Mouse (Mus musculus) thymus, postnatal 36 days (tissue): ENCODE measurements at regions not wholly inside any gene's neighbourhood (a gene's known extent, or its start where the extent isn't known, plus 50 kb on each side); places are given as distances from the start of the nearest gene placed in this dataset.

ENCODE experiments used
- DNase-seq, 2 experiments: peaks; one replicate each; pipeline ENCODE4 v3.0.0; 2022; ENCODE audit warnings: mixed read lengths in 2 of 2

DNA sequence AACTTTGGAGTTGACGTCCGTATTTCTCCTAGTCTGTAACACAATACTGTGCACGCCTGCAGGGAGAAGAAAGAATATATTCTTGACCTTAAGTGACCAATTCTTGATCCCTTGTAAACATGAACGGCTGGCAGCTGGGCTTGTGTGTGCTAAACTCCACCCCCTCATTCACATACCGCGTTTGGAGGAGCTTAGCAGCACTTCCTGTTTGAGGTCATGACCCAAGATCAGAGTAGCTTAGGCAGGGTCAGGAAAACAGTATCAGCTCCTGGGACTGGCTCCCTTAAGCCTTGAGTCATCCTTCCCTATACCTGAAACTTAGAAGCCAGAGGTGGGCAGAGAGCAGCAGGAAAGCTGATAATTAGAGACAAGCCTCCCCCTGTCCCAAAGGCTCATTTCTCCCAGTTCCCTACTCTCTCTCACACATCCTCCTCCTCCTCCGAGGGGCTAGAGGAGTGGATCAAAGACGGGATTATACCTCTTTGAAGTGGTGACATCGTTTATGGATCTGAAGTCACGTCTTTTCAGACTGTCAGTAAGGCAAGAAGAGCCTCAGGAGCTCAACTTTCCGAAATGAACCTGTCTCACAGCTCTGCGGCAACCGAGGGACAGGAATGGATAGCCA lies 127.3 kb upstream of the Zfand5 start:
- DNase-seq: peak; percentile 17 to 48

DNA sequence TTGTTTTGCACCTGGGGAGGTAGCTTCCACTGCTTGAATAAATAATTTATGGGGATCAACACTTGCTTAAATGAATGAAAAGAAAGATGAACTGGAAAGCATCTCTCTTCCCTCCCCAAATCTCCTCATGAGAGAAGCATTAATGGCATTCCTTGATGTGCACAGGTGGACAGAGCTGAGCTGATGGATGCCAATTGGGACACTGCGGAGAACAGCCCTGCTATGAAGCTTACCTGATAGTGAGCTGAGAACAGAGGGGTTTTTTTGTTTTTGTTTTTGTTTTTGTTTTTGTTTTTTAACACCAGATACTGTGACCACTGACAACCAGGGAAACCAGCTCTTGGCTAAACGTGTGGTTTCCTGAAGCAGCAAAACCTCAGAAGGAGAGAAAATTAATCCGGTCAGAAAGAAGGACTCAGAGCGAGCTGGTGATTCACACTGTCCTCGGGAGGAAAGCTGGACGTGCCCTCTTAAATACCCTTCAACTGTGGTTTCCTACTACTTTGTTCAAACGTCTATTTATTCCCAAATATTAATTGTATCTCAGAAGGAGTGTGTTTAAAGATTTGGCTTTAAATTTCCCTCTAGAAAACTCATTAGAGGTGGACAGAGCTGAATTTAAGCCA lies 128.0 kb upstream of the Zfand5 start:
- DNase-seq: no peak

- DNase-seq: no peak
Measured at GRCm38 (mm10) chr19:21140456-21140855, 131.6 kb upstream of the Zfand5 start.

DNA sequence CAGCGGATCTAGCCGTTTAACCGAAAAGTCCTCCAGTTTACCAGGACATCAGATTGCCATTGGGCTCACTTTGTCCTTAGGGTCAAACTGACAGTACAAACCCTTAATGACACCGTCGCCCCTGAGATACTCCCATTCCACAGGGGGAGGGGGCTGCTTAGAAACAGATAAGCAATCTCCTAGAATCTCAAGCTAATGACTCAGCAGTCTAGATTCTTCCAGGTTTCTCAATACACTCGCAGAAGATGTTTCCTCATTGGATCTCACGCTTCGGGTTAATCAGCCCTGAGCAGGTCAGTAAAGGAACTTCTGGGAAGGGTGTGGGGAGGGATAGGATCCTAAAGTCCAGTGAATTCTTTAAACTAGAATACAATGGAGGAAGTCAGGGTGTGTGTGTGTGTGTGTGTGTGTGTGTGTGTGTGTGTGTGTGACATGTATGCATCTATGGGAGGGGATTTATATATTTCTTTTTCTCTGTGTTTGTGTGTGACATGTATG lies 133.0 kb upstream of the Zfand5 start:
- no peak for DNase-seq

- no peak for DNase-seq
Measured at GRCm38 (mm10) chr19:21136756-21137155, 135.3 kb upstream of the Zfand5 start.

GRCm38 (mm10) chr19:21135998-21136380 lies 136.1 kb upstream of the Zfand5 start:
- no peak for DNase-seq

DNA sequence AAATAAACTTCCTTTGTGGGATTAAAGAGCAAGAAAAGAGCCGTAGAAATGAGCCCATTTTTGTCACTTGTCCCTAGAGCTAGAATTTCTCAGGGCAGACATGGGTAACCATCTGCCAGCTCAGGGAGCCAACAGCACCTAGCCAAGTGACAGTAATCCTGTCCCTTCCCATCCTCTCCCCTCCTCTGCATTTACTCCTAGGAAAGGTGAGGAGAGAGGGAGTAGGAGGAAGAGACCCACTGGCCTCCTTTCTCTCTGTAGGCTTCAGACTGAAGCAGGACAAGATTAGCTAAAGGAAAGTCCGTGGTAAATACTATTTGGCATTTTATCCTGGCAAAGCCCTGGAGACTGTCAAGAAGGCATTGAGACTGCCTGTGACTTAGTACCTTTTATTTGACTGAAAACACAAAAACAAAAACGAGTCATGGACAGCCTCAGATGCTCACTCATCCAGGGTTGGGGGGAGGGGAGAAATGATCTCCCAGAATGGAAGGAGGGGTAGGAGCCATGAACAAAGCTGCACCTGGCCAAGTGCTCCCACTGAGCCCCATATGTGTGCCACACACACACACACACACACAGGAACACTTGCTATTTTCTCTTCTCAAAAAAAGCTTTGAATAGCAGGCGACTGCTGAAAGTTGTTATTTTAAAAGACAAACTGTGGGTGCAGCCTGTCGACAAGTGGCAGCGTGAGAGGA lies 136.6 kb upstream of the Zfand5 start:
- peak; percentile 4 to 12 for DNase-seq

GRCm38 (mm10) chr19:21129653-21130052 lies 142.4 kb upstream of the Zfand5 start:
- DNase-seq: no peak

- no peak for DNase-seq
Measured at GRCm38 (mm10) chr19:21127079-21127745, 144.9 kb upstream of the Zfand5 start.

GRCm38 (mm10) chr19:21126670-21127069 lies 145.4 kb upstream of the Zfand5 start:
- no peak for DNase-seq

DNA sequence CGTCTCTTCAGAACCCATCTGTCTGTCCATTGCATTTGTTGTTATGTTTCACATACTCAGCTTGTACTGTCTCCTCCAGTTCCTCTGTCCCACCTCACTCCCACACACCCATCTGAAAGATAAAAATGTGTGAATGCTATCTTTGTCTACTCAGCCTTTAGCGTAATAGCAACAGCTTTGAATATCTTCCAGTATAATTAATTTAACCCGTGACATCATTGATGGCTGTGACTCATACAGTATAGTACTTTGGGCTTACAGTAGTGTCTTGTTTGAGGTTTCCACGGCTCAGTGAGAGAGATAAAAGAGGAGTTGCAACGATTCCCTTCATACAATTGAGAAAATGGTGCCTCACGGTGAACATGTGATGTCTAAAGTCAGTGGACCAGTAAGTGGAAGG lies 152.6 kb upstream of the Zfand5 start:
- no peak for DNase-seq

- DNase-seq: no peak
Measured at GRCm38 (mm10) chr19:21118782-21119181, 153.3 kb upstream of the Zfand5 start.

- no peak for DNase-seq
Measured at GRCm38 (mm10) chr19:21115693-21116092, 156.4 kb upstream of the Zfand5 start.

GRCm38 (mm10) chr19:21111836-21112235 lies 157.8 kb upstream of the Tmc1 start:
- DNase-seq: no peak

- no peak for DNase-seq
Measured at GRCm38 (mm10) chr19:21108311-21108710, 154.3 kb upstream of the Tmc1 start.

GRCm38 (mm10) chr19:21107741-21108140 lies 153.7 kb upstream of the Tmc1 start:
- DNase-seq: no peak

- DNase-seq: no peak
Measured at GRCm38 (mm10) chr19:21107275-21107674, 153.3 kb upstream of the Tmc1 start.

DNA sequence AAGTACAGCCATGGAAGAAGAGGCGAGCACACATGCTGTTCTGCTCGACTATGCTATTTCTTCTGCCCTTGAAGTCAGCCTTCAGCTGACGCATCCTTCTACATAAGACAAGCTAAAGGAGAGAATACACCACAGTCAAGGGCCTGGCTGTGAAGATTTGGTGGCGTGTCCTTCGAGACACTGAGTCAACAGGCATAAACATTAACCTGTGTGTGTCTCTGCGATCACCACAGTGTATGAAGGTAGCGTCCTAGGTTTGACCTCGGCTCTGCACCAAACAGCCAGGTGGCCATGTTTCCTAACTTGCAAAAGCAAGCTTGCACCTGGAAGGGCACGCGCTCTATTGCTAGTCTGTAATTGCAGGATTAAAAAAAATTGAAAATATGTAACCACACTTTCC lies 152.8 kb upstream of the Tmc1 start:
- DNase-seq: no peak

DNA sequence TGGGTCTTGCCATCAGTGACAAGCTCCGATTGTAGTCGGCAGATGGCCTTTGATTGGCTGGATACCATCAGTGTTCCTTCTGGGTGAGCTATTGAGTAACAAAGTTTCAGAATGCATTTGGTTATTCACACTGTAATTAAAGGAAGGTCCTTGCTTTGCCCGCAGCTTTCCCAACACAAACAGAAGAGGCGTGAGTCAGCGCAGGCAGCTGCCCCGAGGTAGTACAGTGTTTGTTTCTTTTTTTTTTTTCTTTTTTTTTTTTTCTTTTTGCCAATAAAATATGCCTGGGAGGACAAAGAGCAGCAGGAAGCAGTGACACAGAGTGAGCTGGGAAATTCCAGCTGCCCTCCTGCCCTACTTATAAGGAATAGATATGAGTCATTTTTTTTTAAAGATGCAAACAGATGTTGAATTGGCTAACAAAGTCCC lies 152.3 kb upstream of the Tmc1 start:
- no peak for DNase-seq

GRCm38 (mm10) chr19:21105004-21105403 lies 151.0 kb upstream of the Tmc1 start:
- no peak for DNase-seq

DNA sequence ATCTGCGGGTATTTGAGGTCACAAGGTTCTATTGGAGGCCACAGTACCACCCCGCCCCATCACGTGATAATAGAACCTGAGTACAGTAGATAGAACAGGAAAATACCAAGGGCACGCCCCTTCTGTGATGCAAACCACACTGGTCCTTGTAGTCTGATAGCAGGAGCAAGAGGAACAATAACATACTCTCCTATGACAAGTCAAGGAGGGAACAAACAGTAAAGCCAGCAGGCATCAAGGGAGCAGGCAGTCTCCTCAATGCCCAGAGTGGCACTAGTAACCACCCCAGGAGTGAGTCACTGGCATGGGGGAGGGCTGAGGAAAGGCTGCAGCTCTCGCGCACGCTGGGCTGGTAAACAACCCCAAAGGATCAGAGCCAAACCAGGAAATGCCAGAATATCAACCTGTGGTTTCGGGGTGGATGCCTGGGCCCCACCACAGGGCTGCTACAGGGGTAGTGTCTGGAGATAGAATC lies 150.5 kb upstream of the Tmc1 start:
- peak in 1 of 2 experiments; percentile 20 for DNase-seq

DNA sequence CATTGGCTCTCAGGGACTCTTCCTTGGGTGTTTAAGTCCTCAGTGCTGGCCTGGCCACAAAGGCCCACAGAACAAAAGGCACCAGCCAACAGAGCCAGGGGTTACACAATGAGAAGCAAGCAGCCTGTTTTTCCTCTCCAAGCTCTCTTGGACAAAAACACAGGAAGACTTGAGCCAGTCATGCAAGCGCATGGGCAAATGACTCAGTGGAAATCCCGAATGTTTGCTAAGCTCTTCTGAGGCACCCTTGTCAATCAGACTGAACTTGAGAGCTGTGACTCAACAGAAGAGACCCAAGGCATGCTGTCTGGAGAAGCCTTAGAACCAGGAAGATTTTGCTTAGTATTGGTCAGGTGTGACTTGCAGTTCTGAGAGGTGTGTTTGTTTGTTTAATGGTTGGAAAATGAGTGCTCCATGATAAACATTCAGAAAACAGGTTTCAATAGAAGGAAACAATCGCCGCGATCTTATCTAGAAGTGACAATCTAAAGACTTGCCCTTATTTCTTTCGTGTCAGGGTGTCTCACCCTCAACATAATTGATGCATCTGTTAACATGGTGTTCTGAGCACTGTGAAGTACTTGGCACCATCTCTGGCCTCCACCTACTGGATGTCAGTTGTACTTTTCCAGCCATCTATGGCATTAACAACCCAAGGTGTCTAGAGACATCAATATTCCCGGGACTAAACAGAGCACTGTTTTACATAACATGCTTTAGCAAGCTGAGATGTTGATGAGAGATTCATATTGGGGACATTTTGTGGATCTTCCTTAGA lies 124.0 kb upstream of the Tmc1 start:
- DNase-seq: no peak

- DNase-seq: no peak
Measured at GRCm38 (mm10) chr19:21068381-21068780, 114.4 kb upstream of the Tmc1 start.
